Mouse (Mus musculus) CD4-positive, CD25-positive, alpha-beta regulatory T cell, adult 2 months (primary cell): Measurements from ENCODE around the gene Ccdc137.
"Not testable (repeated sequence)": the region's sequence is repeated elsewhere in the genome, so short reads cannot be mapped to it uniquely, and the experiment has no call there.

Source experiments
- DNase-seq: peaks from one replicate; pipeline ENCODE4 v3.0.0-alpha.2; 2012; ENCODE audit warnings: low read depth, low spot score

Ccdc137 gene

GRCm38 (mm10) chr11:120457772-120458751, at the start of gene Ccdc137, which contains the start of gene Oxld1:
Gene Ccdc137 (plus strand): TSS chr11:120458115.
Gene Oxld1 (minus strand): TSS chr11:120458068.
- DNase-seq = peak; percentile 86

DNA sequence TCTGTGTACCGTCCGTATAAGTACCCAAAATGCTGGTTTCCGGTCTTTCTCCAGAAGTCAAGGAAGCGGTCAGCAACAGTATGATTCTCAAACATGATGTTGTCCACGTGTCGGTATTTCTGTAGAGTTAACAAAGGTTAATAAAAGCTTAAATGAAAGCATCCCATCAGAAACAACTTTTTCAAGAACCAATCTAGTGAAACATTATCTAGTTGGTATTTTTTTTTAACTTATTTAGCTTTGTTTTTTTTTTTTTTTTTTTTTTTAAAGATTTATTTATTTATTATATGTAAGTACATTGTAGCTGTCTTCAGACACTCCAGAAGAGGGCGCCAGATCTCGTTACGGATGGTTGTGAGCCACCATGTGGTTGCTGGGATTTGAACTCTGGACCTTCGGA, 44.3 kb upstream of the Ccdc137 start:
- DNase-seq = not testable (repeated sequence)

DNA sequence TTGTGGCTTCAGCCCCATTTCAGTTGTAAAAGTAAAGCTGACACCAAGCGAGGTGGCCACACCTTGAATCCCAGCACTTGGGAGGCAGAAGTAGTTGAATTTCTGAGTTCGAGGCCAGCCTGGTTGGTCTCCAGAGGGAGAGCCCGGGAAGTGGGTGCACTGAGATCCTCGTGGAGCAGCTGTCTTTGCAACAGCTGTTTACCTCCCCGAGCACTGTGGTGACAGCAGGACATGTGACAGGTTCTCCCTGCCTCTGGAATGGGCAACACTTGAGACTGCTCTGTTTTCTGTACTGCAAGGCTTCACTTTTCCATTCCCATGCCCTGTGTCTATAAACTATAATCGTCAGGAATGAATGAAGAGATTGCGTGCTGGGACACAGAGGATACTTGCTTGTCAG, 40.1 kb upstream of the Ccdc137 start:
- no peak for DNase-seq

DNA sequence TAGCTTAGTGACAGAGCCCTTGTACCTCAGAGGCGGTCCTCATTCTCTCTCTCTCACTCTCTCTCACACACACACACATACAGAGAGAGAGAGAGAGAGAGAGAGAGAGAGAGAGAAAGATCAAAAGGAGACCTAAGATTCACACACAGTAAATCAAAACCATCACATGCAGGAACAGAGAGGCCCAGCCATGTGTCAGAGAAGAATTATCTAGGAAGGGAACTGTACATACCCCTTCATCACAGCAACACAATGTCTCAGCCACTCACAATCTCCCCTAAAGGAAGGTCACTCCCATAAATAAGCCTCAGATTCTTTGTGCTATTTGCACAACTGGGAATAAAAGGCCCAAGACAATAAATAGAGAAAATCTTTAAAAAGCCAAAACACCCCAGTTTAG, 39.3 kb upstream of the Ccdc137 start:
- DNase-seq = no peak

GRCm38 (mm10) chr11:120422651-120423568, 35.0 kb upstream of the Ccdc137 start:
- no peak for DNase-seq

GRCm38 (mm10) chr11:120423569-120424295, 34.2 kb upstream of the Ccdc137 start:
- DNase-seq = peak; percentile 79

- DNase-seq = no peak
Measured at GRCm38 (mm10) chr11:120426727-120427126, 31.2 kb upstream of the Ccdc137 start.

- peak; percentile 90 for DNase-seq
Measured at GRCm38 (mm10) chr11:120437152-120437856, 20.6 kb upstream of the Ccdc137 start, which contains the start of gene Nploc4. Gene Nploc4 (minus strand): TSS chr11:120437708.

DNA sequence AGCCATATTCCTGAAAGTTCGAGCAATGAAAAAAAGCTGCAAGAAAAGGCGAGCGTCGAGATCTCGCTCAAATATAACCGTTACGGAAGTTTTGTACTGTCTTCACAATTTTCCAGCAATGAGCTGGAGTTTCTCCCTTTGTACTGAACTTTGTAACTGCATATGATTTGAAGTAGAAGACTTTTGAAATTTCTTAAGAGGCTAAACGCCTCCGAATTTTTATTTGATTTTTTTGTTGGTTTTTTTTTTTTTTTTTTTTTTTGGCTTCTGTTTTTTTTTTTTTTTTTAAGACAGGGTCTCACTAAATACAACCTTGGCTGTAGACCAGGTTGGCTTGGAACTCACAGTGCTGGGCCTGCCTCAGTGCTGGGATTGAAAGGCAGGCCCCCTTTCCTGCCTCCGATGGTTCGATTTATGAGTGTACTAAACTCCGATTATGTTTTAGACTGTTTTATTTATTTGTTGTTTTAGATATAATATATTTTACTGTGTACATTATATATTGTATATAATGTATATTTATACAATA, 20.0 kb upstream of the Ccdc137 start:
- no peak for DNase-seq

GRCm38 (mm10) chr11:120442344-120442743, 15.6 kb upstream of the Ccdc137 start, which contains the start of gene Tspan10:
Gene Tspan10 (plus strand): TSS chr11:120442644.
- DNase-seq = no peak

DNA sequence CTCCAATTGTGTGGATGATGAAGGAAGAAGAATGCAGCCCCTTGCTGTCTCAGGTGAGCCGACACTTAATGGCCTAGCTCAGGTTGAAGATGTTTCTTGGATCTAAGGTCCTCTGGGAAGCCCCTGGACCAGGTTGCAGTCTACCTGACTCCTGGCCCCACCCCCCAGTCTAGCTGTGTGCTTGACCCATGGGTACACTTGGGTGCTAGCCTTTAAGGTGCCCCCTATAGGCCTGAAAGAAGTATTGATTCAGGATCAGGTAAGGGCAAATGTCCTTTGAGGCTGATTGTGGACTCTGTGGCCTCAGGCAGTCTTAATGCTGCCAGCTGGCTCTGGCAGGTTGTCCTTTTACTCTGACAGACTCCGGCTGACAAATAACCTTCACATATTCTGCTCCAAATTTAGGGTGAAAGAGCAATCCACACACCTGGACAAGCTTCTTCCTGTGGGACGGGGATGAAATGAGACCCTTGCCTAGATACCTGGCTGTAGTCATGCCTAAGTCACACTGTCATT, 15.1 kb upstream of the Ccdc137 start:
- DNase-seq = no peak

DNA sequence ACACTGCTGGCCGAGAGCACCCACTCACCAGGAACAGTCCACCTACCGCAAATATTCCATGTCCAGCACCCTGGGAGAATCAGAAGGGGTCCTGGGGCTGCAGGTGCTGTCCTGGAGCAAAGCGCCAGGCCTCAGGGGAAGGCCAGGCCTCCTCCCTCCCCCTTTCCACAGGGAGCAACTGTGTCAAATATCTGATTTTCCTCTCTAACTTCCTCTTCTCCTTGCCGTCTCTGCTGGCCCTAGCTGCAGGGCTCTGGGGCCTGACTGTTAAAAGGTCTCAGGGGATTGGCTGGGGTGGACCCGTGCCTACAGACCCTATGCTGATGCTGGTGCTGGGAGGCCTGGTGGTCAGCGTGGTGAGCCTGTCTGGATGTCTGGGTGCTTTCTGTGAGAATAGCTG, 13.8 kb upstream of the Ccdc137 start:
- DNase-seq = no peak

GRCm38 (mm10) chr11:120445475-120445874, 12.4 kb upstream of the Ccdc137 start:
- no peak for DNase-seq

GRCm38 (mm10) chr11:120447179-120447578, 10.7 kb upstream of the Ccdc137 start:
- no peak for DNase-seq

DNA sequence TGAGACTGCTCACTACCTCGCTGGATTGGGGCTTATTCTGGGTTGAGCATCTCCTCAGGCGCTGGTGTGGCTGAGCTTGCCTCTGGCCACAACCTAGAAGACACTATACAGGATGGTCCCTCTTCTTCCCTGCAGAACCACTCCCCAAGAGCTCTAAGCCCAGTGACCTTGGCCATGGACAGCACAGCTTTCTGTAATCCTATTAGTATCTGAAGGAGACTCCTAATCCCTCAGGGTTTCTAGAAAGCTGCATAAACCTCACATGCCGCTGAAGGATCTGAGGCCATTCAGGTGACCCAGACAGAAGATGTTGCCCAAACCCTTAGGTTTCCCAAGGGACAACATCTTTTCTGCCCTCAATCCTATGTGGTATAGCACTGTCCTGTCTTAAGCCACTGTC, 5.7 kb upstream of the Ccdc137 start:
- no peak for DNase-seq

DNA sequence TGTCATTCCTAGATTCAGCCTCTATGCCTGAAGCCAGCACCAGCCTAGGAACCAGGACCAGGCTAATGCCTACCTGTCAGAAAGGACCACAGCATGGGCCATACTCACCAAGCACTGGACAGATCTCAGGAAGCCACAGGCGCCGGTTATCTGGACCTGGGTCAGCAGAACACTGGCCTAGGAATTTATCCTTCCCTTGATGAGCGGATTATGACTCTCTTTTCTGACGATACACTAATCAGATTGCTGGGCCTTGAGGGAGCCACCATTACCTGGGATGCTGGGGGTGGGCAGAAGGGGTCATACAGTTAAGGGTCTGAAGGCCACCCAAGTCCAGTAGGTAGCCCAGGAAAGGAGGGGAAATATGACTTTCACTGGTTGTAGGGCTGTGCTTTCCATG, 4.6 kb upstream of the Ccdc137 start, which contains the start of gene Pde6g:
TSS of gene Pde6g (minus strand) at position 195 of the 400 bp plus-strand sequence.
- DNase-seq = no peak

DNA sequence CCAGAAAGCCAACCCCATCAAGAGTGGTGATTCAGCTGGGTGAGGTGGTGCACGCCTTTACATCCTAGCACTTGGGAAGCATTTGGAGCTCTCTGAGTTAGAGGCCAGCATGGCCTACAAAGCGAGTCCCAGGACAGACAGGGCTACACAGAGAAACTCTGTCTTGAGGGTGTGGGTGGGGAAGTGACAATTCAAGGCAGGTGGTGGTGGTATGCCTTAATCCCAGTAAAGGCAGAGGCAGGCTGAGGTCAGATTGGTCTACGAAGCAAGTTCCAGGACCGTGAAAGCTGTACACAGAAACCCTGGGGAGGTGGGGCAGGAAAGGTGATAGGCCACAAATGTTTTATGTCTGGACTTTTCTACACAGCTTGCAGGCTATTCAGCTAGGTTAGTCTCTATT, 3.0 kb upstream of the Ccdc137 start:
- no peak for DNase-seq

DNA sequence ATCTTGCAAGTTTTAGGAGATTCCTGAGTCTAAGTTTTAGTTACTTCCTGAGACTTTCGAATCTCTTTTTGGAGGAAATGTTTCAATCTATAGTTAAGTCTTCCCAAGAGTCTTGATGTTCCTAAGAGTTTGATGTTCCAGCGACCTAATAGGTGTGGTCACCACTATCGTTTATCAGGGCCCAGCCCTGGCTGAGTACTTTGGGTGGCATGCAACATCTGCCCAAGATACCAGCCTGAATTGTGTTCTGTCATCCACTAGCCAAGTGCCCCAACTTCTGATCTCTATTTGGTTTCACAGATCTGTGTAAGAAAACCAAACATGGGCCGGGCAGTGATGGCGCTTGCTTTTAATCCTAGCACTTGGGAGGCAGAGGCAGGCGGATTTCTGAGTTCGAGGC, 2.5 kb upstream of the Ccdc137 start:
- no peak for DNase-seq

DNA sequence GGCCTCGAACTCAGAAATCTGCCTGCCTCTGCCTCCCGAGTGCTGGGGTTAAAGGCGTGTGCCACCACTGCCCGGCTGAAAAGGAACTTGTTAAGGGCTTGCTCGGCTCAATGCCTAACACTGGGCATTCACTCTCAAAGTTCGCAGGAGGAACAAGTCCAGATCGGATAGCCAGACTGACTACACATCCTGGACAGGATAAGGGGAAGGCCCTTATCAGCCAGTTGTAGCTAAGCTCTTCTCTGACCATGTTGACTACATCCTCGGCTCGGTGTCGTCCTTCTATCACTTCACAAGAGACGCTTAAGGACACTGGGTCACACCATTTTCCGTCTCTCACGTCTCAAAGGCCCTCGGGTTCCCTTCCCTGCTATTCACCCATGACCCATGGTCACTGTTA, 545 bp upstream of the Ccdc137 start:
- no peak for DNase-seq
